Mouse (Mus musculus) ES-Bruce4 (cell line): ENCODE measurements at regions not wholly inside any gene's neighbourhood (a gene's known extent, or its start where the extent isn't known, plus 50 kb on each side); places are given as distances from the start of the nearest gene placed in this dataset.

Experiments
- H3K27ac ChIP-seq: 2 replicates; pipeline ENCODE4 v1.5.1; 2012; ENCODE audit warnings: low read length, inconsistent platforms; ENCODE audit not compliant: insufficient read depth
- H3K27me3 ChIP-seq: 2 replicates; pipeline ENCODE4 v1.6.1; 2012; ENCODE audit warnings: mild to moderate bottlenecking, low read length, inconsistent platforms; ENCODE audit not compliant: control insufficient read depth, poor library complexity, insufficient read depth, severe bottlenecking
- H3K36me3 ChIP-seq: 2 replicates; pipeline ENCODE4 v1.6.1; 2012; ENCODE audit warnings: inconsistent platforms, mild to moderate bottlenecking, low read length, moderate library complexity; ENCODE audit not compliant: control insufficient read depth, poor library complexity, insufficient read depth, severe bottlenecking
- H3K4me1 ChIP-seq: one replicate; pipeline ENCODE4 v1.8.1; 2011; ENCODE audit warnings: low read length; ENCODE audit not compliant: control insufficient read depth, insufficient read depth
- H3K4me3 ChIP-seq: 2 replicates; pipeline ENCODE4 v1.5.1; 2011; ENCODE audit warnings: low read depth, mild to moderate bottlenecking, low read length
- H3K9ac ChIP-seq: 2 replicates; pipeline ENCODE4 v1.6.1; 2012; ENCODE audit warnings: low read depth, mild to moderate bottlenecking, inconsistent platforms; ENCODE audit not compliant: poor library complexity, severe bottlenecking
- H3K9me3 ChIP-seq: replicated peaks from 2 replicates; pipeline ENCODE4 v1.6.1; 2012; ENCODE audit warnings: mild to moderate bottlenecking, low read length, inconsistent platforms; ENCODE audit not compliant: control insufficient read depth, poor library complexity, insufficient read depth, severe bottlenecking
- CTCF ChIP-seq: IDR thresholded peaks from one replicate; pipeline ENCODE4 v1.8.1; 2011; ENCODE audit warnings: low read depth, low read length
- EP300 ChIP-seq: IDR thresholded peaks from 2 replicates; pipeline ENCODE4 v1.6.1; 2011; ENCODE audit warnings: low read depth, low read length; ENCODE audit not compliant: insufficient read depth
- POLR2A ChIP-seq: IDR thresholded peaks from one replicate; pipeline ENCODE4 v1.8.1; 2011; ENCODE audit warnings: low read length; ENCODE audit not compliant: insufficient read depth

- H3K4me3 ChIP-seq: no peak overlapping the region
- 0 out of 2 replicates have a peak, but pooled peaks cover 1% of the 10 kb centered on the region for H3K27me3 ChIP-seq
- no peaks in the 10 kb centered on the region for H3K36me3 ChIP-seq
- no peaks in the 10 kb centered on the region for H3K4me1 ChIP-seq
- no peak for TF ChIP-seq CTCF
- TF ChIP-seq POLR2A: no peak
- TF ChIP-seq EP300: no peak
- no peaks in the 10 kb centered on the region; the same call in 1 of the 2 replicates for H3K9me3 ChIP-seq
- no peak overlapping the region for H3K9ac ChIP-seq
- H3K27ac ChIP-seq: no peak overlapping the region
Observed at GRCm38 (mm10) chr8:9055416-9055819, 365.1 kb upstream of the Arglu1 start.

GRCm38 (mm10) chr8:9054801-9055200, 364.5 kb upstream of the Arglu1 start:
- Histone ChIP-seq H3K4me3 (no peak overlapping the region), H3K9ac (no peak overlapping the region), H3K36me3 (no peaks in the 10 kb centered on the region), H3K27ac (no peak overlapping the region), H3K27me3 (0 out of 2 replicates have a peak, but pooled peaks cover 1% of the 10 kb centered on the region), H3K9me3 (no peaks in the 10 kb centered on the region; the same call in 1 of the 2 replicates), H3K4me1 (no peaks in the 10 kb centered on the region)
- TF ChIP-seq CTCF: no peak
- no peak for TF ChIP-seq POLR2A
- TF ChIP-seq EP300: no peak

GRCm38 (mm10) chr8:9051699-9052098, 361.4 kb upstream of the Arglu1 start:
- no peak overlapping the region for H3K27ac ChIP-seq
- TF ChIP-seq CTCF: no peak
- TF ChIP-seq POLR2A: no peak
- TF ChIP-seq EP300: no peak

GRCm38 (mm10) chr8:9050740-9051475, 360.6 kb upstream of the Arglu1 start:
- 0 out of 2 replicates have a peak, but pooled peaks cover 1% of the 10 kb centered on the region for H3K27me3 ChIP-seq
- H3K36me3 ChIP-seq: no peaks in the 10 kb centered on the region
- TF ChIP-seq CTCF: no peak
- no peak for TF ChIP-seq POLR2A
- no peak for TF ChIP-seq EP300
- H3K9me3 ChIP-seq: no peaks in the 10 kb centered on the region
- H3K4me1 ChIP-seq: no peaks in the 10 kb centered on the region
- H3K27ac ChIP-seq: no peak overlapping the region
- H3K4me3 ChIP-seq: no peak overlapping the region
- H3K9ac ChIP-seq: no peak overlapping the region

More at GRCm38 (mm10) chr8:9051699-9052098, 361.4 kb upstream of the Arglu1 start:
- Histone ChIP-seq H3K9me3 (no peaks in the 10 kb centered on the region; the same call in 1 of the 2 replicates), H3K27me3 (0 out of 2 replicates have a peak, but pooled peaks cover 1% of the 10 kb centered on the region), H3K4me1 (no peaks in the 10 kb centered on the region), H3K36me3 (no peaks in the 10 kb centered on the region), H3K9ac (no peak overlapping the region), H3K4me3 (no peak overlapping the region)

DNA sequence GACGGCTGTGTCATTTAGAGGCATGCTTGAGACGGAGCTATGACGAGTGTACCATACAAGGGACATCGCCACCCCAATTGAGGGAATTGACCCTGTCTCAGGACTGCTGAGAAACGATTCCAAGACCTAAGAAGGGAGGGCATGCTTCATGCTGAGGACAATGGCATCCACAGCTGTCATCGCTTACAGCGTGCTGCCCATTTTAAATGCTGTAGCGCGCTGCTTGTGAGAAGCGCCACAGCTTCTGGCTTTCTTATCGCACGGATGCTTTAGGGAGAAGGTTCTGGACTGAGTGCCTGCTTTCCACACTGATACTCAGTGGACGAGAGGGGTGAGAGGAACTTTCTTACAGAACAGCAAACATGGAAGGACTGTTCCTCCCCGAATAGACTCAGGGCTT, 357.8 kb upstream of the Arglu1 start:
- no peaks in the 10 kb centered on the region for H3K4me1 ChIP-seq
- no peaks in the 10 kb centered on the region for H3K36me3 ChIP-seq
- H3K9ac ChIP-seq: no peak overlapping the region
- H3K9me3 ChIP-seq: no peaks in the 10 kb centered on the region; the same call in 1 of the 2 replicates
- H3K4me3 ChIP-seq: no peak overlapping the region
- TF ChIP-seq CTCF: no peak
- TF ChIP-seq EP300: no peak
- TF ChIP-seq POLR2A: no peak
- H3K27ac ChIP-seq: no peak overlapping the region
- H3K27me3 ChIP-seq: 0 out of 2 replicates have a peak, but pooled peaks cover 1% of the 10 kb centered on the region
